Mouse (Mus musculus): ENCODE results near the gene Hnf4a. TPM values are rescaled to one million over a fixed set of nuclear protein-coding genes. Genes with fewer than 3 reads are reported as not detected.

The Hnf4a gene
- not detected for polyA plus RNA-seq (2017; shearing (Covaris generic))

DNA sequence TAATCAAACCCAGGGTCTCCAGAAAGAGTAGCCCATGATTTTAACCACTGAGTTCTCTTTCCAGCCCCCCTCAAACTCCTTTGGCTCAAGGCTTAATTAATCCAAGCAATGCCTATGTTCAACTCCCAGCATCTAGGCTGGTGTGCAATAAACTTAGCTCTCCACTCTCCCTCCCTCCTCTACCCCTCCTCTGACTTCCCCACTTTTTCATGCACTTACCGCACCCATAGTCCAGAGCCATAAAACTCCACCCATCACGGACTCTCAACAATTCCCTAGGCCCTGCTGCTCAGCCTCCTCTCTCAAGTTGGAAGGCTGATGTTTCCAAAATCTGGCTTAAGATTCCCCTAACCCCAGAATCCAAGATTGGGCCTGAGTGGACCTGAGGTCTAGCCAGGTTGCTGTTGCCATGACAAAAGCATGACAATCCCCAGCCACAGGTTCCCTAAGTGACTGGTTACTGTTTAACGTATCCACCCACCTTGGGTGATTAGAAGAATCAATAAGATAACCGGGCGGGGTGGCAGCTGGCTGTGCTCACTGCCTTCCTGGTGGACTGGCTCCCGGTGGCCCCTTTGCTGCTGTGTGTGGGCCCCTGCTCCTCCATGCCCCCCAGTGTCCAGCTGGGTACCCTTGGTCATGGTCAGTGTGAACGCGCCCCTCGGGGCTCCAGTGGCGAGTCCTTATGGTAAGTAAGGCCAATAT is at the start of gene Hnf4a:
Hnf4a (plus strand) TSS at position 509 of the 705 bp plus-strand sequence.

DNA sequence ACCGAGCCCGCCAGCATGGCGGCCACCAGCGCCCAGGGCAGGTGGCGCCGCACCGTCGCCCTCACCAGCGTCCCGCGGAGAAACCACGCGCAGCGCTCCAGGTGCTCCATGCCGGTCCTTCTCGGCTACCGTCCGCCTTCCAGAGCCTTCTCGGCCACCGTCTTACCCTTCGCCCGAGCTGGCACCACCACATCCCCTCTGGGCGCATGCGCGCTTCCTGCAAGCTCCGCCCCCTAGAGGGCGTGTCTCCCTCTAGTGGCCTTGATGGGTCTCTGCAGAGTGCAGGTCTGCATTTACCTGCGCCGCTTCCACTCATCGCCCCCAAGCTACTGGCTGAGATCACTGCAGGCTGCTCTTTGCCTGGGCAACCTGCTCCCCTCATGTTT is 34.1 kb upstream of the Hnf4a start, which contains the start of gene Fitm2:
Fitm2 (minus strand) TSS at position 164 of the 386 bp plus-strand sequence.

DNA sequence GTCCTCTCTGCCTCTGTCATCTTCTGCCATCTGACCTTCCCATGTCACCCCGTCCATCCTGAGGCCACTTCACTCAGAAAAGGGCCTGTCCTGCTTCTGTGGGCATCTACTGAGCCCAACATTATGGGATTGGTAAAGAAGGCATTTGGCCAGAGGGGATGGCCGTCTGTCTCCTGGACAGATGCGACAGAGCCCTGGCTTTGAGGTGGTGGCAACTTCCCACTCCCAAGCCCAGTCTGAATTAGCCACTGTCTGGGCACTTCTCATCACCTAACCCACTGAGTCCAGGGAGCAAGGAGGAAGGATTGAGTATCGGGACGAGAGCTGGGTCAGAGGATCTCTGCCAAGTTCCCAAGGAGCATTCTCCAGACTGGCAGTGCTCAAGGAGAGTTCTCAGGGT is 14.6 kb upstream of the Hnf4a start, which contains the start of gene R3hdml:
R3hdml (plus strand) TSS at position 301 of the 400 bp plus-strand sequence.

DNA sequence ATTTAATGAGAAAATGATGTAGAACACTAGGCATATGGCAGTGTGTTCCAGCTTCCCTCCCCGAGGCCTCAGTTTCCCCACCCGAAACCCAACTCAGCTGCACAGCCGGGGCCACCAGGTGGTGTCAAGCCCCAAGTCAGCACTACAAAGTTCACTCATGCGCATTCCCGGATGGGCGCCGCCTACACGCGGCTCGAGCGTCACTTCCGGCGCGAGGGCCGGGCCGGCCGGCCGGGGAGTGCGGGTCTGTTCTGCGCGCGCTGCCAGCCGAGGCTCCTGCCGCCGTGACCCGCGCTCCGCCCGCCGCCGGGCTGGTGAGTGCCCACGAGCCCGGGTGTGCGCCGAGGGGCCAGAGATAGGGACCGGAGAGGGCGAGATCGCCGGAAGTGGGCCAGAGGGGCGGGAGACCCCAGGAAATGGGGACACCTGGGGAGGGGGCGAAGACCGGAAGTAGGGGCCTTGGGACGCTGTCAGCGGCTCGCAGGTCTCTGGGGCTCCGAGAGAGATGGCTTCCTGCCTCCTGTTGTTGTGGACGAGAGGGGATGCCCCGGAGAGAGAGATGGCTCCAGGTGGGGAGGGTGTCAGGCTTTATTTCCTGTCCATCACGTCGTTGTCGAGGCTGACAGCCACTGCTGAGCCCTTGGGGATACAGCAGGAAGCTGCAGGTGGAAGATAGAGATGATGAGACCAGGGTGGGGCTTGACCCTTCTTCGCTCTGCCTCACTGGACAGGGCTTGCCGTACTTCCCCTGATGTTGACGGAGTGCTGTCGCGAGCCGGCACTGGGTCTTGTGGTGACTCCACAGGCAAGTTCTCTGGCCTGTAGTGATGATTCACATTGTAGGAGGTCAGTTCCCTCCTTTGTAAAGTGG is 95.7 kb downstream of the Hnf4a start, which contains the start of gene Ttpal:
Ttpal (plus strand) TSS at position 214 of the 871 bp plus-strand sequence.

Other genes with a start within 250 kb of the Hnf4a start
- gene Jph2, start 108.8 kb upstream of the Hnf4a start, polyA plus RNA-seq (2017; shearing (Covaris generic)): not detected
- 90.3 TPM for gene Oser1, start 82.1 kb upstream of the Hnf4a start, polyA plus RNA-seq (2017; shearing (Covaris generic))
- not detected for gene Gdap1l1, start 68.3 kb upstream of the Hnf4a start, polyA plus RNA-seq (2017; shearing (Covaris generic))
- gene Fitm2, start 34.2 kb upstream of the Hnf4a start, polyA plus RNA-seq (2017; shearing (Covaris generic)): 3.5 TPM
- gene R3hdml, start 14.5 kb upstream of the Hnf4a start, polyA plus RNA-seq (2017; shearing (Covaris generic)): not detected
- gene Ttpal, start 95.5 kb downstream of the Hnf4a start, polyA plus RNA-seq (2017; shearing (Covaris generic)): 75.1 TPM
- 862 TPM for gene Serinc3, start 138.3 kb downstream of the Hnf4a start, polyA plus RNA-seq (2017; shearing (Covaris generic))
- gene Pkig, start 151.6 kb downstream of the Hnf4a start, polyA plus RNA-seq (2017; shearing (Covaris generic)): 6.1 TPM
- 11.9 TPM for gene Ada, start 243.4 kb downstream of the Hnf4a start, polyA plus RNA-seq (2017; shearing (Covaris generic))